Mouse (Mus musculus): ENCODE measurements at regions not wholly inside any gene's neighbourhood (a gene's known extent, or its start where the extent isn't known, plus 50 kb on each side); places are given as distances from the start of the nearest gene placed in this dataset.

GRCm38 (mm10) chr13:91410116-91410515, 50.0 kb upstream of the Ssbp2 start:
- Histone ChIP-seq H3K4me3 (ENCODE audit: low read depth, low read length) (no peak overlapping the region), H3K4me2 (ENCODE audit: low read length) (no peak overlapping the region), H3K27me3 (replicated peaks; ENCODE audit: control insufficient read depth, insufficient read depth, low read length) (no peaks in the 10 kb centered on the region), H3K27ac (ENCODE audit: low read depth) (no peak overlapping the region), H3K36me3 (ENCODE audit: control insufficient read depth, insufficient read depth, low read length) (no peaks in the 10 kb centered on the region), H3K9ac (ENCODE audit: low read length) (no peak overlapping the region), H3K9me3 (ENCODE audit: control insufficient read depth, low read length) (no peaks in the 10 kb centered on the region), H3K4me1 (replicated peaks; ENCODE audit: control insufficient read depth, insufficient read depth, low read length) (no peaks in the 10 kb centered on the region)
- DNase-seq (ENCODE audit: low spot score): no peak
- no peak for ATAC-seq (replicated peaks; ENCODE audit: low FRiP score, low TSS enrichment, low read depth)
